Mouse (Mus musculus) forebrain, embryonic 10.5 days (tissue): Measurements from ENCODE around the gene St6galnac3. TPM values are rescaled to one million over a fixed set of nuclear protein-coding genes. Genes with fewer than 3 reads are reported as not detected.

Source experiments
- DNase-seq: peaks from one replicate; pipeline ENCODE4 v3.0.0-alpha.2; 2017; ENCODE audit warnings: low spot score; ENCODE audit errors: extremely low spot score
- H3K27ac ChIP-seq: fragments of 300-500 bp; sonication (generic); 2 replicates; pipeline ENCODE4 v1.5.1; 2016; ENCODE audit warnings: mild to moderate bottlenecking
- H3K27me3 ChIP-seq: fragments of 300-500 bp; sonication (generic); 2 replicates; pipeline ENCODE4 v1.6.1; 2016; ENCODE audit warnings: mild to moderate bottlenecking; ENCODE audit not compliant: poor library complexity, severe bottlenecking
- H3K36me3 ChIP-seq: fragments of 300-500 bp; sonication (generic); replicated peaks from 2 replicates; pipeline ENCODE4 v1.6.1; 2016; ENCODE audit warnings: mild to moderate bottlenecking, moderate library complexity
- H3K4me1 ChIP-seq: fragments of 300-500 bp; sonication (generic); 2 replicates; pipeline ENCODE4 v1.6.1; 2016
- H3K4me3 ChIP-seq: fragments of 300-500 bp; sonication (generic); 2 replicates; pipeline ENCODE4 v1.5.1; 2016; ENCODE audit warnings: mild to moderate bottlenecking, moderate library complexity
- H3K9me3 ChIP-seq: fragments of 300-500 bp; sonication (generic); 2 replicates; pipeline ENCODE4 v1.6.1; 2016; ENCODE audit warnings: mild to moderate bottlenecking, moderate library complexity
- WGBS: fragments of 180-500 bp; shearing (Covaris S2); methylation state at CpG from one replicate; pipeline ENCODE4 v1.1.7; 2016; 5-methylcytosine and 5-hydroxymethylcytosine counted together
- polyA plus RNA-seq: library from polyadenylated mRNA; unstranded; fragments of >200 nt; fragmentation: Nextera tagmentation; extraction: Ambion mirVana; gene quantifications from 2 replicates; pipeline ENCODE4 v1.2.1, GENCODE M21; 2016

Gene St6galnac3
- polyA plus RNA-seq, 1 experiment from 2014 or later: 40.0 TPM

DNA sequence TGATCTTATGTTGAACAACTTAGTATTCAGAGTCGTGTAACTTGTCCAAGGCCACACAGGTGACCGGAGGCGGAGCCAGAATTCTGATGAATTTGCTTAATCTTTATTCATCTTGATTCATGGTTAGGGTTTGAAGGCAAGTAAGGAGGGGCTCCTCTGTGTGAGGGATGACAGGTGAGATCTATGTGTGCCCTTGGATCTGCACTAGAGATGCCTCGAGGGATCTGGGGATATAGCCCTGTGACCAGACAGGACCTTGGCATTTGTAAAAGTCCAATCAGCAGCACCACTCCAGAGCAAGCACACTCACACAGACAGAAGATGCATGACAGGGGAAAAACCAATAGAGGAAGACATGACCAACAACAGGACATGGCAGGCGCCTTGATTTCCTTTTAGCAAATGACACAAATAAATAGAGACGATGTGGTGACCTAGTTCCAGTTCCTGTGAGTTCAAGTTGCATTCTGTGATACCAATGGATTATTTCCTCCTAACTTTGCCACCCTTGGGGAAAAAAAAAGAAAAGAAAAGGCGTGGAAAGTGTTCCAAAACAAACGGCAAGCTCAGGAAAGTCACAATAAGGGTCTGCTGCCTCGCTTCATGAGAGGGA, 1.4 kb downstream of the St6galnac3 start:
- peak overlapping the region; percentile 78 for H3K4me3 ChIP-seq
- H3K4me1 ChIP-seq: peaks cover 53% of the 10 kb centered on the region
- H3K27ac ChIP-seq: peak overlapping the region; percentile 94; the same call in 1 of the 2 replicates
- peaks cover 12% of the 10 kb centered on the region for H3K27me3 ChIP-seq
- 86% methylated on average over 9 of the region's 9 CpGs for WGBS
- no peaks in the 10 kb centered on the region for H3K36me3 ChIP-seq
- no peak for DNase-seq
- no peaks in the 10 kb centered on the region for H3K9me3 ChIP-seq

DNA sequence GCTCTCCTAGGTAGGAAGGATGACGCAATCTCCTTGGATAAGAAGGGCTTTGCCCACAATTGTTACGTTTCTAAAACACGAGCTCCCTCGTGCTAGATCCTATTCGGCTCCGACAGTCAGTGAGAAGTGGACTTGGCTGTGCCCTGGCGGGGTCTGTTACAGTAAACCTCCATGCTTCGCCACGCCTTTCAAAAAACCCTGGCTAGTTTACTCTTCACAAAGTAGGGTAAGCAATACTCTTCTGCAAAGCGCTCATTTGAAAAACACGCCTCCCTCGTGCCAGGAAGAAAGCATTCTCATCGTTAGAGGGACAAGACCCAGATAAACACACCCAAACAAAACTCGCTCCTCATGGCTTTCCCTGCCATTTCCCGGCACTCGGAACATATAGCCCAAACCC, 3.4 kb downstream of the St6galnac3 start:
- Histone ChIP-seq H3K27ac (no peak overlapping the region), H3K9me3 (no peaks in the 10 kb centered on the region), H3K4me3 (no peak overlapping the region), H3K36me3 (peaks cover 5% of the 10 kb centered on the region; the same call in 1 of the 2 replicates), H3K4me1 (peaks cover 70% of the 10 kb centered on the region), H3K27me3 (peaks cover 10% of the 10 kb centered on the region)
- DNase-seq: no peak
- WGBS: 92% methylated on average over 16 of the region's 16 CpGs

DNA sequence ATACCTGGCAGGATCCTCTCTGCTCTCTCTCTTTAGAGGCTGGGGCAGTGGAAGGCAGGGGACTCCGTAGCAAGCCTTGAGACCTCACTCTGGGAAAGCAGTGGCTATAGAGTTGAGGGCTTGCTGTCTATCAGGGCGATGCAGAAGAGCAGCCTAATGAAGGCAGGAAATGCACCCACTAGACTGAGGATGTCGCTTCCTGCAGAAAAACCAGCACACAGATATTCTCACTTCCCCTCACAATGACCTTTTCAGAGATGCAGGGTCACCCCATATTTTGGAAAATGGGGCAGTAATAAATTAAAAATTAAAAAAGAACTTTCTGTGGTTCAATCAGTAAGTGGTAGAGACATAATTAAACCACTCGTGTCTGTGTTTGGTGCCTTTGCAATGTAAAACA, 4.1 kb downstream of the St6galnac3 start:
- Histone ChIP-seq H3K27ac (no peak overlapping the region), H3K9me3 (no peaks in the 10 kb centered on the region), H3K4me3 (no peak overlapping the region), H3K4me1 (peaks cover 76% of the 10 kb centered on the region), H3K27me3 (peaks cover 4% of the 10 kb centered on the region), H3K36me3 (peaks cover 5% of the 10 kb centered on the region; the same call in 1 of the 2 replicates)
- DNase-seq: no peak
- 77% methylated on average over 4 of the region's 4 CpGs for WGBS

DNA sequence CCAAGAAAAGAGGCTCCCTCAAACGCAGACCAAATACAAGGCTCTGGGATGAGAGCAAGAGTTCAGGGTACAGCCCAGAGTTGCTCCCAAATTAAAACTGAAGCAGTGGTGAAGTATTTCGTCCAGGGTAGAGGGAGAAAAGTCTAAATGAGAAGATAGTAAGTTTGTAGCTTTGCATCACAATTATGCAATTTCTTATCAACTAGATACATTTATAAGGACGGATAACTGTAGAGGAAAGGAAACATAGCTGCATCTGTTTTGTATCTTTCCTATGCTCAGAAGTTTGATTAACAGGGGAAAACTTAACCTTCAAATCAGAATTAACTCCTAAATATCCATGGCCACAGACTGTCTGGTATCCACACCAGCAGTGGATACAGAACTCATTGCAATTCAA, 4.7 kb downstream of the St6galnac3 start:
- WGBS: 54% methylated on average over 3 of the region's 3 CpGs
- DNase-seq: no peak
- H3K27ac ChIP-seq: peak overlapping the region; percentile 68
- no peaks in the 10 kb centered on the region for H3K9me3 ChIP-seq
- H3K4me3 ChIP-seq: no peak overlapping the region
- H3K4me1 ChIP-seq: peaks cover 76% of the 10 kb centered on the region
- H3K36me3 ChIP-seq: peaks cover 5% of the 10 kb centered on the region; the same call in 1 of the 2 replicates
- H3K27me3 ChIP-seq: no peaks in the 10 kb centered on the region

DNA sequence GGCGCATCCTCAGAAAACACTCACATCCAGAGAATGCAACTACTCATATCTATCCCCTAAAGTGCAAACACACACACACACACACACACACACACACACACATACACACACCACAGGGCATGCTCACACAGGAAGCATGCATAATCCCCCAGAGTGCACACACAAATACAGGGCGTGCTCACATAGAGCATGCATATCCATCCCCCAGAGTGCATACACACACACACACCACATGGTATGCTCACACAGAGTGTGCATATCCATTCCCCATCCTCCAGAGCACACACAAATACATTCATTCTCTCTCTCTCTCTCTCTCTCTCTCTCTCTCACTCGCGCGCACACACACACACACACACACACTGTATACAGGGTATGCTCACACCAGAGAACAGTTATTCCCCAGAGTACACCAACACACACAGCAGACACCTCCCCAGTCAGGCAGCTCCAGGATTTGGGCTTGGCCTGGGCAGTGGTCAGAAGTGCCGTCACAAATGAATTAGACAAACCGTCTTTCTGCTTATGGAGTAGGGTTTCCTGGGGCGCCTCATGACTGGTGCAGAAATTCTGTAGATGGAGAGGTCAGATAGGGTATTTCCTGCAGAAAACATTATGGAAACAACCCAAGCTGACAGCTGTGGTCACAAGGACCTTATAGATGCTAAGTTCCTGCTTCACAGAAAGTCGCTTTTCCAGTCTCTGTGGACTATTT, 5.6 kb downstream of the St6galnac3 start:
- no peak for DNase-seq
- WGBS: 83% methylated on average over 9 of the region's 9 CpGs
- peaks cover 8% of the 10 kb centered on the region for H3K36me3 ChIP-seq
- peaks cover 4% of the 10 kb centered on the region; the same call in 1 of the 2 replicates for H3K9me3 ChIP-seq
- peaks cover 77% of the 10 kb centered on the region for H3K4me1 ChIP-seq
- peak overlapping the region; percentile 68 for H3K27ac ChIP-seq
- no peaks in the 10 kb centered on the region for H3K27me3 ChIP-seq
- H3K4me3 ChIP-seq: no peak overlapping the region

DNA sequence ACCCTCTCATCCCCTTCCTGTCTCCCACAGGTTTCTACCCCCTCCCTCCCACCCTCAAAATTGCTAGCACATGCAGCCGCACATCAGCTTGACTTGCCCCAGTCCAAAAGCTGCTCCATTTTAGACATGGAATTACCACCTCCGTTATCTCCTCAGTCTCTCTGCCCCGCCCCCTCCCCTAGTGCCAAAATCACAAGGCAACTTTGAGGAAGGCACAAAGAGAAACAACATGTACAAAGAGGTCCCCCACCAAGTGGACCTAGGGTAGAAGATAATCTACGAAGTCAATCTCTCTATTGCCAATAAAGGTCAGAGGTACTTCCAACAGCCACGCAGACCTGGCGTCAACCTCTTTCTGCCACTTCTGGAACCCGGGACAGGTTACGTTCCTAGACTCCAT, 6.2 kb downstream of the St6galnac3 start:
- no peaks in the 10 kb centered on the region for H3K27me3 ChIP-seq
- WGBS: 68% methylated on average over 8 of the region's 8 CpGs
- peaks cover 10% of the 10 kb centered on the region for H3K9me3 ChIP-seq
- peak overlapping the region; percentile 68; the same call in 1 of the 2 replicates for H3K27ac ChIP-seq
- H3K36me3 ChIP-seq: peaks cover 14% of the 10 kb centered on the region
- H3K4me1 ChIP-seq: peaks cover 71% of the 10 kb centered on the region
- no peak overlapping the region for H3K4me3 ChIP-seq
- no peak for DNase-seq

DNA sequence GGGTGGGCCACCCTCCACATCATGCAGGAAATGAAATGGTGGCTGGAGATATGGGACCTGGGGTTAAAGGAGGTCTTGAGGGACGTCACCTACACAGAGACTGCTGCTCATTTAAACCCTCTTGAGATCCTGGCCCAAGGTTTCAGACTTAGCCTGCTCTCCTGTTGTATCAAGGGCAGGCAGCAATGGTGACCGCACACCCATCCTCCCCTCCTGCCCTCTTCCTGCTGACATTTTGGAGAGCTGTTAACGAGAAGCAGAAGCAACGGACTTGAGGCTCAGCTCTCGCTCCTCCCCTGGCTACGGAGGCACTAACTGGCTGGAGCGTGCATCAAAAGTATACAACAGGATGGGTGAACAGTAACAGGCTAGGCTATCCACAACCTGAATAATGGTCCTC, 7.2 kb downstream of the St6galnac3 start:
- no peak overlapping the region for H3K4me3 ChIP-seq
- H3K4me1 ChIP-seq: peaks cover 63% of the 10 kb centered on the region
- peaks cover 15% of the 10 kb centered on the region for H3K9me3 ChIP-seq
- H3K27ac ChIP-seq: peak overlapping the region; percentile 72
- H3K27me3 ChIP-seq: no peaks in the 10 kb centered on the region
- WGBS: 54% methylated on average over 7 of the region's 7 CpGs
- no peak for DNase-seq
- peaks cover 17% of the 10 kb centered on the region for H3K36me3 ChIP-seq

DNA sequence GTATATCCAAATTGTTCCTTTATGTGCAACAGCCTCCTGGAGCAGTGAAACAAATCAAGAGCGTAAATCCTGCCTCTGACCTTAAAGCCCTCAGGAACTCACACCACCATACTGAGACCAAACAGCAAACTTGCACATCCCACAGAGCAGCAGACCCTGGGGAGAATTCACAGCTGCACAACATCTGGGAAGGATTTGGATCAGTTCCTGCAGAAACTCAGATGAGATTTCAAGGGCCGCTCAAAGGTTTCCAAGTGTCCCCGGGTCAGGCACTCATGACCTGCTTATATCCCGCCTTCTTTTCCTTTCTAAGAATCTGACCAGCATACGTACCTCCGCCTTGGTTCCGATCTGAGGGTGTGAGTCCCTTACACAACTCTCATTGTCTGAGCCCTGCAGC, 9.3 kb downstream of the St6galnac3 start:
- Histone ChIP-seq H3K4me1 (peaks cover 54% of the 10 kb centered on the region), H3K36me3 (peaks cover 17% of the 10 kb centered on the region), H3K9me3 (peaks cover 15% of the 10 kb centered on the region), H3K4me3 (no peak overlapping the region), H3K27me3 (no peaks in the 10 kb centered on the region), H3K27ac (peak overlapping the region; percentile 59)
- WGBS: 63% methylated on average over 7 of the region's 7 CpGs
- DNase-seq: peak; percentile 38

DNA sequence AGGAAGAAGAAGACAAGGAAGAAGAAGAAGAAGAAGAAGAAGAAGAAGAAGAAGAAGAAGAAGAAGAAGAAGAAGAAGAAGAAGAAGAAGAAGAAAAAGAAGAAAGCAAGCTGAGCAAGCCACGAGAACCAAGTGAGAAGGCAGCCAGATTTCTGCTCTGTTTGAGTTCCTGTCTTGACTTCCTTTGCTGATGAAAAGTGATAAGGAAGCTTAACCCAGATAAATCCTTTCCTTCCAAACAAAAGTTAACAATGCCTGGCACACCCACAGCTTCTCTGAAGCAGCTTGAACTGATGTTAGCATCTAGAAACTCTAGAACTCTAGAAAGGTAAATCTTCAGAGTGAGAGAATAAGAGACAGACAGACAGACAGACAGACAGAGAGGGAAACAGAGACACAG, 14.4 kb downstream of the St6galnac3 start:
- whole genome bisulfite sequencing: 73% methylated on average over 1 of the region's 1 CpGs
- no peak overlapping the region for H3K27ac ChIP-seq
- peaks cover 38% of the 10 kb centered on the region for H3K4me1 ChIP-seq

DNA sequence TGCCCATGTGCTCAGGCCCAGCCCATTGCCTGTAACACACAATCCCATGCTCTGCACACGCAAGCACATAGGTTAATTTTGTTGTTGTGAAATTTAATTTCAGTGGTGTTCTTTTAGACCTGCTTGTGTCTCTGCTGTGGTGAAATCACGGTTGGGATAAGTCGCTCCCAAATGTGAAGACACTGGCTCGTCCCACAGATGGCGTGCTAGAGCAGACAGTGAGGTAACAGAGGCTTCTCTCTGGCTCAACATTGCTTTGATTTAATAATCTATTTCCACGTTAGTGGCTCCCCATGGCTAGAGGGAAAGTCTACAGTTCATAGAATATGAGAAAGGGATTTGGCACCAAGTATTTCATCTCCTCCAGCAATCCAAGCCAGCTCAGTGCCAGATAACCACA, 17.3 kb downstream of the St6galnac3 start:
- Histone ChIP-seq H3K9me3 (no peaks in the 10 kb centered on the region), H3K27ac (no peak overlapping the region), H3K27me3 (no peaks in the 10 kb centered on the region), H3K4me3 (no peak overlapping the region), H3K4me1 (peaks cover 35% of the 10 kb centered on the region), H3K36me3 (0 out of 2 replicates have a peak, but pooled peaks cover 3% of the 10 kb centered on the region)
- 68% methylated on average over 6 of the region's 6 CpGs for WGBS
- DNase-seq: no peak

More for the DNA sequence above, 14.4 kb downstream of the St6galnac3 start:
- no peak for DNase-seq
- no peaks in the 10 kb centered on the region for H3K27me3 ChIP-seq
- no peak overlapping the region for H3K4me3 ChIP-seq
- H3K9me3 ChIP-seq: peaks cover 15% of the 10 kb centered on the region
- H3K36me3 ChIP-seq: peaks cover 11% of the 10 kb centered on the region

DNA sequence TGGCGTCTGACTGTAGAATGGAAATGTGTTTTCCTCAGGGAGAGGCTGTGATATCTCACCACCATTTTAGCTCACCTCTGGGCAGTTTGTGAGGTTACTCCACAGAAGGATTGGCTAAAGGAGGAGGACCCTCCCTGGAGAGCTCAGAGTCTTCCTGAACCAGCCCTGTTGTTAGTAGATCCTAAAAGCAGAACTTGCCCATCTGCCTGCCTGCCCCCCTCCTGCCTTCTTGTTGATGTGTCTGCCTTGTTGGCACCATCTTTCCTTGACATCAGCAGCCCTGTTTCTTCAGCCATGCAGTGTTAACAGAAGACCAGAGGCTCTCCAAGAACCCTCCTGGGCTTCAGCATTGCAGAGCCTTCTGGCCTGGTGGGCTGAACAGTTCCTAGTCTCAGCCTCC, 18.1 kb downstream of the St6galnac3 start:
- H3K4me1 ChIP-seq: peaks cover 43% of the 10 kb centered on the region
- DNase-seq: no peak
- H3K9me3 ChIP-seq: no peaks in the 10 kb centered on the region
- H3K4me3 ChIP-seq: no peak overlapping the region
- WGBS: 100% methylated on average over 1 of the region's 1 CpGs
- no peak overlapping the region for H3K27ac ChIP-seq
- H3K27me3 ChIP-seq: no peaks in the 10 kb centered on the region
- 0 out of 2 replicates have a peak, but pooled peaks cover 3% of the 10 kb centered on the region for H3K36me3 ChIP-seq

DNA sequence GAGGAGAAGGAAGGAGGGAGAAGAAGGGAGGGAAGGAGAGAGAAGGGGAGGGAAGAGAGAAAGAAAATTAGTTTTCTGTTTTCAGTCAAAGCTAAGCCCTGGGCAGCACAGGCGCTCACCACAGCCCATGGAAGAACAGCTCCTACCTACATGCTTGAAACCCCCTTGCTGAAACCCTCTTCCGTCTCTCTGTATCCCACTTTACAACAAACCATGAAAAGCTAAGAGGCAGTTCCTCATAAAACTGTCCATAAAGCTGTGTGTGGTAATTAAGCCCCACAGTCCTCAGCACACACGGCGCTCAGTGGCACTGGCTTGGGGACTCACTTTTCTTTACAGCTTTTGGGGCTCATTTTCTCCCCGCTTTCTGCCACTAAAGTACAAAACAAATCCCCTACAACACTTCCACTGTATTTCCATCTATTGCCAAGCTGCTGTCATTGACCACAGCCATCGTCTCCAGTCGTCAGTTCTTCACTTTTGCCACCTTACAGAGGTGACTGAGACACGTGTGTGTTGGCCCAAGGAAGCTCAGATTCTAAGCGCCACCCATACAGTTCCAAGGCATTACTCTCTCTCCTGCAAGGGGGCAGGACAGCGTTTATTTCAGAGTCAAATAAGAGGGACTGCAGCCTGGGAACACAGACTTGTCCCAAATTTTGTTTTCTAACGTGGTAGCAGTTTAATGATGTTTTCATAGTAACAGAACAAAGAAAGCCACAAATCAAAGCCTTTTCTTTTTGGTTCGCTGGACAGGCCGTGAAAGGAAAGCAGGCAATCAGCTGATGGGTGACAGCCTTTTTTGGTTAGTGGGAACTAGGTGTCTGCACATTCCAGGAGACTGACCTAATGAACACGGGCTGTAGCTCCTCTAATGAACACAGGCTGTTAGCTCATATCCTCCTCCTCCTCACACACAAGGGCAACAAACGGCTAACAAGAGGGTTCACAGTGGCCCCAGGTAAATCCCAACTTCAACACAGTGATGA, 22.9 kb downstream of the St6galnac3 start:
- WGBS: 37% methylated on average over 15 of the region's 15 CpGs
- peaks cover 65% of the 10 kb centered on the region for H3K4me1 ChIP-seq

More for the DNA sequence above, 22.9 kb downstream of the St6galnac3 start:
- Histone ChIP-seq H3K4me3 (no peak overlapping the region), H3K9me3 (no peaks in the 10 kb centered on the region), H3K27ac (peak overlapping the region; percentile 66), H3K36me3 (peaks cover 15% of the 10 kb centered on the region; the same call in 1 of the 2 replicates), H3K27me3 (no peaks in the 10 kb centered on the region)
- no peak for DNase-seq
